Mouse (Mus musculus): ENCODE measurements at regions not wholly inside any gene's neighbourhood (a gene's known extent, or its start where the extent isn't known, plus 50 kb on each side); places are given as distances from the start of the nearest gene placed in this dataset.

DNA sequence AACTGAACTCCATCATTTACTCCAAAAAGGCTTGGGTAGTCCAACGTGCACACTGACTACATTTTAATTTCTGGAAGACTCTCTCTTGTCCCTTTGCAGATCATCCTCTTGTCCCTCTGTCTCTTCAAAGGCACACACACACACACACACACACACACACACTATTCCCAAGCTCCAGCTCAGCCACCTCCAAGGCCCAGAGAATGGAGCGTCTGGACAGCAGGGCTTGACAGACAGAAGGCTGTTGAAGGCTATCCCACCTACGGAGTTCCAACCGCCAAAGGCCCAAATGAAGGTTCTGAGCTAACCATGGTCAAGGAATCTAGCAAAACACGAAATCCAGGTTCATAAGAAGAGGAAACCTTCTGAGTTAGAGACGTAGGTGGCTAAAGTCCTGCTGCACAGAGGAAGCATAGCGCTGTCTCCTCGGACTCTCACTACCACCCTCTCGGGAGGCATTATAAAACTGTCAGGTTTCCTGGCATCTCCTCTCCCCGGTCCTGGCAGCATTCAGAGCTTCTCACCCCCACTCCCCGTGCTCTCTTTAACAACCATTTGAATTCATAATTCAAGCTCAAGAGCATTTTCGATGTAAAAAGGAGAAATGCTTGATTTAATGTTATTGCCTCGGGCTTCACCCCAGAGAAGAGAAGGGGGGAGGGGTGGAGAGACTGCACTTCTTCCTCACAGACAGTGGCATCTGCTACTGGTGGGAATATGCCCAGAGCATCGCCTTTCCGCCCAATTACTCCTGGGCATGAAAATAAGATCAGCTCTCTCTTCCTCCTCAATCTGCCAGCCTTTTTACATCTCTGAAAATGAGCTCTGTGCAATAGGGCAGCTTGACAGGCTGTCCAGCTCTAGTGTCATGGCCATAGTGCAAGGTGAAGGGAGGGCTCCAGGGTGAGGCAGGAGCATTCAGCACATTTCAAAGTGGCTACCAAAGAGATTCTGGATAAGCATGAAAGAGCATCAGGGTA, 99.3 kb upstream of the Gm34302 start:
- no peak overlapping the region for H3K9ac ChIP-seq (ENCODE audit: low read length)
- no peaks in the 10 kb centered on the region for H3K4me1 ChIP-seq (ENCODE audit: control insufficient read depth, insufficient read depth, low read length)
- H3K9me3 ChIP-seq (replicated peaks; ENCODE audit: control insufficient read depth, low read length), result no peaks in the 10 kb centered on the region
- ATAC-seq (replicated peaks; ENCODE audit: extremely low read depth, insufficient read depth, low FRiP score), result no peak
- H3K4me2 ChIP-seq (ENCODE audit: low read depth, low read length), result no peak overlapping the region
- no peaks in the 10 kb centered on the region for H3K27me3 ChIP-seq (ENCODE audit: control insufficient read depth, insufficient read depth, low read length)
- WGBS, result 81% methylated on average over 15 of the region's 15 CpGs
- no peaks in the 10 kb centered on the region for H3K36me3 ChIP-seq (ENCODE audit: control insufficient read depth, insufficient read depth)
- no peak overlapping the region for H3K4me3 ChIP-seq (ENCODE audit: low read length)
- no peak overlapping the region for H3K27ac ChIP-seq (ENCODE audit: low read length)

DNA sequence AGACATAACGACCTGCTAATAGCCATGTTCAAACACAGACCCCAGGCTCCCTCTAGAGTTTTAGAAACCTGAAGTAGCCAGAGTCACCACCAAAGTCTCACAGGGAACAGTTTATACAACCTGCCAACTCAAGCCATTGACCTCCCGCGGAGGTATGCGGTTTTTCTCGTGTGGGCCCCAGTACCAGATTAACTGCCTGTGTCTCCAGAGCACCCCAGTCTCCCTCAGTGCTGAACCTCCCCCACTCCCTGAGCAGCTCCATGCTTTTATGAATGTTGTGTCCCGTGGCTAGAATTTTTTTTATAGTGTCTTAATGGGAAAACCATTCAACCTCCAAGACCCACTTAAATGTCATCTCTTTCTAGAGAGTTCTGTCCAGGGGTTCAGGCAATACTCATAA, 98.5 kb upstream of the Gm34302 start:
- WGBS, result 58% methylated on average over 6 of the region's 6 CpGs
- H3K9me3 ChIP-seq (replicated peaks; ENCODE audit: control insufficient read depth, low read length), result no peaks in the 10 kb centered on the region
- H3K4me1 ChIP-seq (ENCODE audit: control insufficient read depth, insufficient read depth, low read length), result no peaks in the 10 kb centered on the region
- no peak for ATAC-seq (replicated peaks; ENCODE audit: extremely low read depth, insufficient read depth, low FRiP score)
- no peak overlapping the region for H3K4me2 ChIP-seq (ENCODE audit: low read depth, low read length)
- H3K36me3 ChIP-seq (ENCODE audit: control insufficient read depth, insufficient read depth), result no peaks in the 10 kb centered on the region
- H3K9ac ChIP-seq (ENCODE audit: low read length), result no peak overlapping the region
- no peak overlapping the region for H3K4me3 ChIP-seq (ENCODE audit: low read length)
- H3K27ac ChIP-seq (ENCODE audit: low read length), result no peak overlapping the region
- H3K27me3 ChIP-seq (ENCODE audit: control insufficient read depth, insufficient read depth, low read length), result no peaks in the 10 kb centered on the region

DNA sequence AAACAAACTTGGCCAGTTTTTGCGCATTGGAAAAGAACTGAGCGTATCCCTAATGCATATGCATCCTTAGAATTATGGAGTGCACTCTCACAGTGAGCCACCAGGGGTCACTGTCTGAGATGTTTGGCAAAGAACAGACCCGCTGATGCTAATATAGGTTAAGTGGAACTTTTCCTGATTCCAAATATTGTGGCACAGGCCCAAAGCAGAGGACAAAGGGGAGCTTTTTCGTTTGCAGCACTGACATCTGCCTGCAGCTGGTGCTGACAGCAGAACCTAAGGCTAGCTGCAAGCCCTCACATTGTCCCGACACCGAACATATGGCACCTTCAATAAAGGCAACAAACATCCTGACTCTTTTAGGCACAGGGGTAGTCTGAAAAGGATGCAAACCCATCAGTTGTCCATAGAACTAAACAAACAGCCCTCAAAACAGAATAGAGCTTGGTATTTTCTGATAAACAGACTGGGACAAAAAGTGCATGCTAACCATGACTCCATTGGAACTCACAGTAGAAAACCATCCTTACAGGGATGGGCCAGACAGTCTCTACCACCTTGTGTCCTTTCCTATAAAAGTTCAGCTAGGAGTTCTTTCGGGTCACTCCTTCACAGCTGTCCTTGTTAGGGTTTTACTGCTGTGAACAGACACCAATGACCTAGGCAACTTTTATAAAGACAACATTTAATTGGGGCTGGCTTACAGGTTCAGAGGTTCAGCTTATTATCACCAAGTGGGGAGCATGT, 87.1 kb upstream of the Gm34302 start:
- Histone ChIP-seq H3K9ac (ENCODE audit: low read length) (no peak overlapping the region), H3K27ac (ENCODE audit: low read length) (no peak overlapping the region), H3K9me3 (replicated peaks; ENCODE audit: control insufficient read depth, low read length) (no peaks in the 10 kb centered on the region), H3K27me3 (ENCODE audit: control insufficient read depth, insufficient read depth, low read length) (no peaks in the 10 kb centered on the region), H3K4me1 (ENCODE audit: control insufficient read depth, insufficient read depth, low read length) (no peaks in the 10 kb centered on the region), H3K4me3 (ENCODE audit: low read length) (no peak overlapping the region), H3K4me2 (ENCODE audit: low read depth, low read length) (no peak overlapping the region), H3K36me3 (ENCODE audit: control insufficient read depth, insufficient read depth) (no peaks in the 10 kb centered on the region)
- 44% methylated on average over 7 of the region's 7 CpGs for WGBS
- no peak for ATAC-seq (replicated peaks; ENCODE audit: extremely low read depth, insufficient read depth, low FRiP score)

GRCm38 (mm10) chr3:63570082-63570481, 86.4 kb upstream of the Gm34302 start:
- no peak overlapping the region for H3K4me3 ChIP-seq (ENCODE audit: low read length)
- no peak overlapping the region for H3K27ac ChIP-seq (ENCODE audit: low read length)
- no peak overlapping the region for H3K4me2 ChIP-seq (ENCODE audit: low read depth, low read length)
- ATAC-seq (replicated peaks; ENCODE audit: extremely low read depth, insufficient read depth, low FRiP score), result no peak
- H3K9ac ChIP-seq (ENCODE audit: low read length), result no peak overlapping the region
- H3K27me3 ChIP-seq (ENCODE audit: control insufficient read depth, insufficient read depth, low read length), result no peaks in the 10 kb centered on the region
- no peaks in the 10 kb centered on the region for H3K4me1 ChIP-seq (ENCODE audit: control insufficient read depth, insufficient read depth, low read length)
- WGBS, result 81% methylated on average over 1 of the region's 1 CpGs
- H3K36me3 ChIP-seq (ENCODE audit: control insufficient read depth, insufficient read depth), result no peaks in the 10 kb centered on the region
- H3K9me3 ChIP-seq (replicated peaks; ENCODE audit: control insufficient read depth, low read length), result no peaks in the 10 kb centered on the region

DNA sequence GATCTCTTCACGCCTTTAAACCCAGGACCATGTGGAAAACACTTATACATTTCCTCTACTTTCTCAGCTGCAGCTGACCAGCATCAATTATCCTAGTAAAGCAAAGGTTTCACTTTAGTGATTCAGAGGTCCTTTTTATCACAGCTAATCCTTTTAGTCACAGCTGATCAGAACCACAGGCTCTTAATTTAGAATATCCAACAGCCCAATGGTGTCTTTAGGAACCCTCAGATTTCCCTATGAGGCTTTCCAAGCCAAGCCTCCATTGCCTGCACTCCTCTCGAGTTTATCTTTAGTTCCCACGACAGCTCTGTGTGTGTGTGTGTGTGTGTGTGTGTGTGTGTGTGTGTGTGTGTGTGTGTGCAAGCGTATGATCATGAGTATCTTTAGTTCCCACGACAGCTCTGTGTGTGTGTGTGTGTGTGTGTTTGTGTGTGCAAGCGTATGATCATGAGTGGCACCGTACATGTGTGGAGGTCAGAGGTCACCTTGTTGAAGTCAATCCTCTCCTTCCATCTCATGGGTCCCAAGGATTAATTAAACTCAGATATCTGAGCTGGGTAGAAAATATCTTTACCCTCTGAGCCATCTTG, 85.4 kb upstream of the Gm34302 start:
- Histone ChIP-seq H3K27me3 (ENCODE audit: control insufficient read depth, insufficient read depth, low read length) (no peaks in the 10 kb centered on the region), H3K27ac (ENCODE audit: low read length) (no peak overlapping the region), H3K4me2 (ENCODE audit: low read depth, low read length) (no peak overlapping the region), H3K4me1 (ENCODE audit: control insufficient read depth, insufficient read depth, low read length) (no peaks in the 10 kb centered on the region), H3K4me3 (ENCODE audit: low read length) (no peak overlapping the region), H3K9me3 (replicated peaks; ENCODE audit: control insufficient read depth, low read length) (no peaks in the 10 kb centered on the region), H3K36me3 (ENCODE audit: control insufficient read depth, insufficient read depth) (no peaks in the 10 kb centered on the region), H3K9ac (ENCODE audit: low read length) (no peak overlapping the region)
- WGBS, result 67% methylated on average over 7 of the region's 7 CpGs
- no peak for ATAC-seq (replicated peaks; ENCODE audit: extremely low read depth, insufficient read depth, low FRiP score)

- H3K9ac ChIP-seq (ENCODE audit: low read length), result no peak overlapping the region
- H3K27ac ChIP-seq (ENCODE audit: low read length), result no peak overlapping the region
- no peaks in the 10 kb centered on the region for H3K4me1 ChIP-seq (ENCODE audit: control insufficient read depth, insufficient read depth, low read length)
- H3K36me3 ChIP-seq (ENCODE audit: control insufficient read depth, insufficient read depth), result no peaks in the 10 kb centered on the region
- no peaks in the 10 kb centered on the region for H3K9me3 ChIP-seq (replicated peaks; ENCODE audit: control insufficient read depth, low read length)
- ATAC-seq (replicated peaks; ENCODE audit: extremely low read depth, insufficient read depth, low FRiP score), result no peak
- H3K27me3 ChIP-seq (ENCODE audit: control insufficient read depth, insufficient read depth, low read length), result no peaks in the 10 kb centered on the region
- 72% methylated on average over 3 of the region's 3 CpGs for WGBS
- no peak overlapping the region for H3K4me3 ChIP-seq (ENCODE audit: low read length)
- no peak overlapping the region for H3K4me2 ChIP-seq (ENCODE audit: low read depth, low read length)
Observed at GRCm38 (mm10) chr3:63567726-63568125, 84.0 kb upstream of the Gm34302 start.

GRCm38 (mm10) chr3:63563057-63563456, 79.4 kb upstream of the Gm34302 start:
- Histone ChIP-seq H3K27ac (ENCODE audit: low read length) (no peak overlapping the region), H3K9ac (ENCODE audit: low read length) (no peak overlapping the region), H3K4me2 (ENCODE audit: low read depth, low read length) (no peak overlapping the region), H3K27me3 (ENCODE audit: control insufficient read depth, insufficient read depth, low read length) (no peaks in the 10 kb centered on the region), H3K4me3 (ENCODE audit: low read length) (no peak overlapping the region), H3K9me3 (replicated peaks; ENCODE audit: control insufficient read depth, low read length) (no peaks in the 10 kb centered on the region), H3K36me3 (ENCODE audit: control insufficient read depth, insufficient read depth) (no peaks in the 10 kb centered on the region), H3K4me1 (ENCODE audit: control insufficient read depth, insufficient read depth, low read length) (no peaks in the 10 kb centered on the region)
- no peak for ATAC-seq (replicated peaks; ENCODE audit: extremely low read depth, insufficient read depth, low FRiP score)
- 83% methylated on average over 1 of the region's 1 CpGs for WGBS

DNA sequence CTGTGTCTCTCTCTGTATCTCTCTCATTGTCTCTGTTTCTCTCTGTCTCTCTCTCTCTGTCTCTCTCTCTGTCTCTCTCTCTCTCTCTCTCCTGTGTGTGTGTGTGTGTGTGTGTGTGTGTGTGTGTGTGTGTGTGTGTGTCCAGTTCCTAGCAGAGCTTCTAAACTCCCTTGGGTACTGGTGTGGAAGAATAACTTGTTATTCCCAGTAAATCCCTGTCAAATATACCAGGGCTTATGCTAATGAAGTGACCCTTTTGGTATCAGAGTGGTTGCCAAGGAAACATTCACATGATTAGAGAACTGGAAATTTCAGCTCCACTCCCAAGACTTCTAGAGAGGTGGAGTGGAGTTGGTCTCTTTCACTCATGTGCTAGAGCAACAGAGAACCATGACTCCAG, 78.9 kb upstream of the Gm34302 start:
- H3K4me3 ChIP-seq (ENCODE audit: low read length), result no peak overlapping the region
- H3K4me2 ChIP-seq (ENCODE audit: low read depth, low read length), result no peak overlapping the region
- H3K36me3 ChIP-seq (ENCODE audit: control insufficient read depth, insufficient read depth), result no peaks in the 10 kb centered on the region
- no peaks in the 10 kb centered on the region for H3K4me1 ChIP-seq (ENCODE audit: control insufficient read depth, insufficient read depth, low read length)
- H3K9me3 ChIP-seq (replicated peaks; ENCODE audit: control insufficient read depth, low read length), result no peaks in the 10 kb centered on the region
- no peaks in the 10 kb centered on the region for H3K27me3 ChIP-seq (ENCODE audit: control insufficient read depth, insufficient read depth, low read length)
- ATAC-seq (replicated peaks; ENCODE audit: extremely low read depth, insufficient read depth, low FRiP score), result no peak
- no peak overlapping the region for H3K9ac ChIP-seq (ENCODE audit: low read length)
- no peak overlapping the region for H3K27ac ChIP-seq (ENCODE audit: low read length)

GRCm38 (mm10) chr3:63560745-63561151, 77.1 kb upstream of the Gm34302 start:
- no peak overlapping the region for H3K27ac ChIP-seq (ENCODE audit: low read length)
- ATAC-seq (replicated peaks; ENCODE audit: extremely low read depth, insufficient read depth, low FRiP score), result no peak
- no peak overlapping the region for H3K4me3 ChIP-seq (ENCODE audit: low read length)
- H3K27me3 ChIP-seq (ENCODE audit: control insufficient read depth, insufficient read depth, low read length), result no peaks in the 10 kb centered on the region
- 70% methylated on average over 4 of the region's 4 CpGs for WGBS
- H3K4me1 ChIP-seq (ENCODE audit: control insufficient read depth, insufficient read depth, low read length), result no peaks in the 10 kb centered on the region
- no peaks in the 10 kb centered on the region for H3K9me3 ChIP-seq (replicated peaks; ENCODE audit: control insufficient read depth, low read length)
- H3K4me2 ChIP-seq (ENCODE audit: low read depth, low read length), result no peak overlapping the region
- no peaks in the 10 kb centered on the region for H3K36me3 ChIP-seq (ENCODE audit: control insufficient read depth, insufficient read depth)
- H3K9ac ChIP-seq (ENCODE audit: low read length), result no peak overlapping the region
